Mouse (Mus musculus): ENCODE measurements at regions not wholly inside any gene's neighbourhood (a gene's known extent, or its start where the extent isn't known, plus 50 kb on each side); places are given as distances from the start of the nearest gene placed in this dataset.
"Not testable (repeated sequence)": the region's sequence is repeated elsewhere in the genome, so short reads cannot be mapped to it uniquely, and the experiment has no call there.

GRCm38 (mm10) chr14:19080001-19080400 lies 185.9 kb upstream of the Ube2e2 start:
- not testable (repeated sequence) for DNase-seq

GRCm38 (mm10) chr14:19041984-19042760 lies 148.1 kb upstream of the Ube2e2 start:
- DNase-seq: peak; percentile 66 to 76

GRCm38 (mm10) chr14:19020102-19020501 lies 126.0 kb upstream of the Ube2e2 start:
- DNase-seq: no peak

GRCm38 (mm10) chr14:19015406-19015805 lies 121.3 kb upstream of the Ube2e2 start:
- no peak for DNase-seq

DNA sequence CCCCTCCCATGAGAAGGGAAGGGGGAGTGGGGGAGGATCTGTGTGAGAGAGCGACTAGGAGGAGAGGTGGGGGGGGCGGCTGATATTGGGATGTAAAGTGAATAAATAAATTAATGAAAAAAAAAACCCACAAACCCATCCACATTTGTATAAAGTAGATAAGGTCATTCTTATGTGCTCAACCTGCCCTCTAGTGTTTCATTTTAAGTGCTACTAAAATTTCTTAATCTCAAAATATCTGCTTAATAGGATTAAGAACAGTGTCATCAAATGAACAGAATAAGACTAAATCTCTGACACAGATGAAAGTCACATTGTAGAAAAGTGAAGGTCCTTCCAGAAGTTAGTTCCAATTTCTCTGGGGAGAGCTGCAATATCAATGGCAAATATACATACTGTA lies 119.5 kb upstream of the Ube2e2 start:
- not testable (repeated sequence) for DNase-seq

GRCm38 (mm10) chr14:18983901-18984300 lies 89.8 kb upstream of the Ube2e2 start:
- no peak for DNase-seq

DNA sequence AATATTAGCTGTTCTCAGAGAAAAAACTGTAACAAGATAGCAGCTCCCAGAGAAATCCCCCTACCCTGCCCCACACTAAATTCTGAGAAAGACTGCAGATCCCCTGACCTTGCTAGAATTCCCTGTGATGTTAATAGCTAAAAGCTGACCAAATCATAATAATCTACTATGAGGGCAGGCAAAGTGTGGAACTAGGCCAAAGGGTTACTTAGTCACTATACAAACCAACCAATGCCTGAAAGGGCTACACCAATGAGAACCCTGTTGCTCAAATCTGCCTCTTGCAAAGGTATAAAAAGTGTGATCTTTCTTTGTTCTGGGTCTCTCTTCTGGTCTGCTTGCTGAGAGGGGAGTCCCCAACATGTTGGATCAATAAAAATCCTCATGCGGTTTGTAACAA lies 69.8 kb upstream of the Ube2e2 start:
- DNase-seq: no peak

DNA sequence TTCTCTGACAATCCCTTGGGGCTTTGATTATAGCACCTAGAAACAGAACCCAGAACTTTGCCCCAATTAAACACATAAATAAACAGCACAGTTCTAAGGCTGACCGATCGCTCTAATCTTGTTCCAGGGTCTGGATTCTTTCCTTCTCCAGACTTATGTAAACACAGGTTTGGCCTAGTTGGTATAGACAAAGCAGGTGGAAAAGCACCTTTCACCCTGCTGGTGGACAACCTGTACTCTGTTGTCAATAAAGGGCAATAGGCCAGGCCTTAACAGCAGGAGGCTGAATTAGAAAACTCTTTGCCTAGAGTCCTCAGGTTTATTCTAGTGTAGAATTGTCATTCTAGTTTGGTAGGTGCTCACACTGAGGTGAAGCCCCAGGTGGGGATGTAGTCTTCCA lies 69.2 kb upstream of the Ube2e2 start:
- DNase-seq: no peak
